Mouse (Mus musculus): ENCODE data around the gene Hhatl.

Gene Hhatl

GRCm38 (mm10) chr9:121791757-121792521 is at the start of gene Hhatl:
Gene Hhatl (minus strand): TSS chr9:121792507.
- no peak for DNase-seq (ENCODE audit: low spot score in 2 of 2)

DNA sequence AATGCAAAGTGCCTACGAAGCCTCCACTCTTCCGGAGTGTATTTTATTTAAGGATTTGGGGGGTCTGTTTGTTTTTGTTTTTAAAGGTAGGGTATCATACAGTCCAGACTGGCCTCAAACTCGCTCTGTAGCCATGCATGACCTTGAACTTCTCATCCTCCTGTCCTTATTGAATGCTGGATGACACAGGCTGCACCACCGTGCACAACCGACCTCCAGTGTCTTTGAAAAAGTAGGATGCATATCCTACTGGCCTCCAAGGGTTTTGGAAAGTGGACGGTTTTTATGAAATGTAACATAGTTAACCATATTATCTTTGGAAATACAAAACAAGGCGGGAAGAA is 47.3 kb upstream of the Hhatl start:
- DNase-seq (ENCODE audit: low spot score in 2 of 2), result no peak

DNA sequence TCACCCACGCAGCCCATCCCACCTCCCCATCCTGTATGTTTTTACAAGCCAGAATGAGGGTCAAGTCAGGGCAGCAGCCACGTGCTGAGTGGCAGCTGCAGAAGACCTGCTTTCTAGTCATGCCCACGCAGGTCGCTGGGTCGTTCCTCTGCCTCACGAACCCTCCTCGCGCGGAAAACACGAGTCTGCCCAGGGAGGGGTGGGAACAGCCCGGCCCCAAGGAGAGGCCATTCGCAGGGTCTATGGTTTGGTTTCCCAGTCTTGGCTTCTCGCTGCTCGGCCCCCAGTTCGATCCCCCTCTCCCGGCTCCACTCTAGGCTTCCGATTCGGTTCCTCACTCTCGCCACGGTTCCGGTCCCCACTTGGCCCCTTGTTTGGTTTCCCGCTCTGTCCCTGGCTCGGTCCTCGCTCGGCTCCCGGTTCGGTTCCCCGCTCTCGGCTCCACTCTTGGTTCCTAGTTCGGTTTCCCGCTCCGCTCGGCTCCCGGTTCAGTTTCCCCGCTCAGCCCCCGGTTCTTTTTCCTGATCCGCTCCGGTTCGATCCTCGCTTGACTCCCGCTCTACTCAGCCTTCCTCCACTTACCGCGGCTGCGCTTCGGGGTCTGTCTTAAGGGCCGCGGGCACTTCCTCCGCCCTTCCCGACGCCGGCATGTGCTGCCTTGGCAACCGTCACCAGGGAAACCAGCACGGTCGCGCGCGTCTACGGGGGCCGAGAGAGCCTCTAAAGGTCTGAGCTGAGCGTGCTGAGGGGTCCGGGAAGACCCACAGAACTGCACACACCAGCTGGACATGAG is 46.7 kb upstream of the Hhatl start, which contains the start of gene Ccdc13:
TSS of gene Ccdc13 (minus strand) at position 633 of the 793 bp plus-strand sequence.
- peak; percentile 62 to 68 for DNase-seq (ENCODE audit: low spot score in 2 of 2)

GRCm38 (mm10) chr9:121838008-121838407 is 45.7 kb upstream of the Hhatl start:
- DNase-seq (ENCODE audit: low spot score in 2 of 2), result no peak

DNA sequence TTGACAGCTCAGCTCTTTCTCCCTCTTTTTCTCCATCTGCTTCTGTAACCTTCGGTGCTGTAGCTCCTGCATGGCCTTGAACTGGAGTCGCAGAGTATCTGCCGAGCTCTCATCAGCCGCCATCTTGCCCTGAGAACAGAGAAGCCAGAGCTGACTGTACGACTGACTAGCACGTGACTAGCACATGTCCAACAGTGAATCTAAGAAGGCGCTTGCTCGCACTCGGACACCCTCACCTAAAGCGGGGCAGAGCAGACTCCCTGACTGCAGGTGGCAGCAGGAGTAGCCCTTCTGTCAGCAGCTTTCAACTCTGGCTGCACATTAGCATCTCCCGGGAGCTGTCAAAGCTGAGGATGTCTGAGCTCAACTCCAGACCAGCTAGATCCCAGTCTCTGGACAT is 41.5 kb upstream of the Hhatl start:
- no peak for DNase-seq (ENCODE audit: low spot score in 2 of 2)

DNA sequence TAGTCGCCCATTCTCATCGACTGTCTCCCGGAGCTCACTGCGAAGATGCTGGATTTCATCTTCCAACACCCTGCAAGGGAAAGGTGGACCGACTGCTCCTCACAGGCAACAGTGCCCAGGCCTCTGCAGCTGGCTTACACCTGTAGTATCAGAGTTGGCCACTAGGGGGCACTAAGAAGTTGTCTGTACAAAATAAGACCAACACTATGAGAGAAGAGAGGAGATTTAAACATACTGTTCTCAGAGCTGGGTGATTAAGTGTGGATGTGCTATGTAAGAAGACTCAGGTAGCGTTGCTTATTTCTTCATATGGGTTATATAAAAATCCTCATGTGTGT is 38.6 kb upstream of the Hhatl start:
- DNase-seq (ENCODE audit: low spot score in 2 of 2), result peak; percentile 58 to 61

GRCm38 (mm10) chr9:121830243-121830955 is 38.1 kb upstream of the Hhatl start:
- DNase-seq (ENCODE audit: low spot score in 2 of 2), result peak; percentile 13 to 18

- DNase-seq (ENCODE audit: low spot score in 2 of 2), result no peak
These were observed 37.1 kb upstream of the Hhatl start for GRCm38 (mm10) chr9:121829270-121829992.

DNA sequence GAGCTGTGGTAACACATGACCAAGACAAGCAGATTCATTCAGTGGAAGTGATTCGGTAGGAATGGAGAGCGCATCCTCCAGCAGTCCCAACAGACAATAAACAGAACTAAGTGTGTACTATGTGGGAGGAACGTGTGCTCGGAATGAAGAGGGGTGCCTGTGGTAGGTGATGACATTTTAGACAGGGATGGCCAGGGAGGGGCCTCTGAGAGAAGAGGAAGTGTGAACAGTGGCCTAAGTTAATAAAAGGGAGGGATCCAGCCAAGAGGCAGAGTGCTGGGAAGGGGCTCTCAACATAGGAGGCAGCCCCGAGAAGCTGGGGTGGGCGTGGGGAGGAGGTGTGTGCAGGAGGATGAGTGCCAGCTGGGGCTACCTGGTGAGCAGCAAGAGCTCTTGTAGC is 36.0 kb upstream of the Hhatl start:
- no peak for DNase-seq (ENCODE audit: low spot score in 2 of 2)

GRCm38 (mm10) chr9:121826356-121826755 is 34.0 kb upstream of the Hhatl start:
- no peak for DNase-seq (ENCODE audit: low spot score in 2 of 2)

GRCm38 (mm10) chr9:121823991-121824390 is 31.7 kb upstream of the Hhatl start:
- DNase-seq (ENCODE audit: low spot score in 2 of 2), result no peak

- DNase-seq (ENCODE audit: low spot score in 2 of 2), result no peak
These were observed 30.7 kb upstream of the Hhatl start for GRCm38 (mm10) chr9:121823051-121823450.

DNA sequence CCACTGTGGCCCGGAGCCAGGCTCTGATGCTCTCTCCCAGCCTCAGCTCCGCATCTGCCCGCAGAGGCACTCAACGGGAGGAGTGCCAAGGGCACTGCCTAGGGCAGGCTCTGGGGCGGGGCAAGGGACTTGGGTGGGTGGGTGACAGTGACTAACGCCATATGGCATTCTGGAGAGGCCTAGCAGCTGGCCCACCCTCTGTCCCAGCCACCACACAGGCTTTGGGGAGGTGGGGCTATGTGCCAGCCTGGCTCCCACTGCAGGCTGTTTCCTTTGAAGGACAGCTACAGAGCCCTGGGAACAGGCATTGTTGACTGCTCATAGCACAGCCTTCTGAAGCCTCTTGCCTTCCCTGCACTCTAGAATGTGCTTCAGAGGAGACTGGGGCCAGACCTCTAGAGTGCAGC is 30.3 kb upstream of the Hhatl start:
- DNase-seq (ENCODE audit: low spot score in 2 of 2), result no peak

GRCm38 (mm10) chr9:121820765-121821164 is 28.5 kb upstream of the Hhatl start:
- no peak for DNase-seq (ENCODE audit: low spot score in 2 of 2)

DNA sequence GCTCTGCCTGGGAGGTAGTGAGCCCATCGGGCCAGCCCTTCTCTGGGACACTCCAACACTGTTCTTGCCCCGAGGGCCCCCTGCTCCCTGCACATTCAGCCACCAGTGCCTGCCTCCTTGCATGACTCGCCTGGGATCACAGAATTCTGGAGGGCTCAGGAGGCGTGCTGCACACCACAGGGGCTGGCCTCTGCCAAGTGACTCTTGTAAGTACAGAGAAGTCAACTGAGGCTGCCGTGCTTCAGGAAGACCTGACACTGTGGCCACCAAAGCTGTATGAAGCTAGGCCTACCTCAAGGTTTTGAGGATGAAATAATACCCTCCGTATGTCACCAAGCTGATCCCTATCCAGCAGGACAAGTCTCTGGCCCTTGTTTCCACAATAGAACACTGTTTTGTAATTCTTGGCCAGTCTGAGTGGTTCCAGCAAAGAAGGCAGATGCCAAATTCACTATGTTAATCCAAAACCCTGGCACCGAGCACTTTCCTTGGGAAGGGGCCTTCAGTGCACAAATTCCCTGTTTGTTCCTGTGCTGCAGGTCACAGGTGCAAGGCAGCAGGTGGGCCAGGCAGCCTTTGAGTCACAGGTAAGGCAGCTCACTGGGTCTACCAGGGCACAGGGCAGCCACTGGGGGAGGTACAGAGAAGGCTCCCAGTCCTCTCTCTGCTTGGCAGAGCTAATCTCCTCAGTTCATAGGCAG is 27.6 kb upstream of the Hhatl start:
- no peak for DNase-seq (ENCODE audit: low spot score in 2 of 2)

- DNase-seq (ENCODE audit: low spot score in 2 of 2), result no peak
These were observed 26.9 kb upstream of the Hhatl start for GRCm38 (mm10) chr9:121819073-121819770.

DNA sequence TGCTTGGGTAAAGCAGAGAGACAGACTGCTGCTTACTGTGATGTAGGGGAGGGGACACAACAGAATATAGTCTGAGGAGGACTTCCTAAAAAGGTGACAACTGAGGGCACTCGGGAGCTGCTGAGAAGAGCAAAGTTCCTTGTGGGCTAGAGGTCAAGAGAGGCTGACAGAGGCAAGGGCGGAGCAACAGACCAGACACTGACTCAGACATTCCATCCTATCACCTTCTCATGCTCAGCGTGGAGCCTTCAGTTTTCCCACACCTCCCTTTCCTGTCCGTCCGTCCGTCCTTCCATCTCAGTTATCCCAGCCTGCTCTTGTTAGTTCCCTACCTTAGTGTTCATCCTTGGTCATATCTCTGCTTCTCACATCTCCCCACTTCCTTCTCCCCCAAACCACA is 22.9 kb upstream of the Hhatl start:
- DNase-seq (ENCODE audit: low spot score in 2 of 2), result no peak

DNA sequence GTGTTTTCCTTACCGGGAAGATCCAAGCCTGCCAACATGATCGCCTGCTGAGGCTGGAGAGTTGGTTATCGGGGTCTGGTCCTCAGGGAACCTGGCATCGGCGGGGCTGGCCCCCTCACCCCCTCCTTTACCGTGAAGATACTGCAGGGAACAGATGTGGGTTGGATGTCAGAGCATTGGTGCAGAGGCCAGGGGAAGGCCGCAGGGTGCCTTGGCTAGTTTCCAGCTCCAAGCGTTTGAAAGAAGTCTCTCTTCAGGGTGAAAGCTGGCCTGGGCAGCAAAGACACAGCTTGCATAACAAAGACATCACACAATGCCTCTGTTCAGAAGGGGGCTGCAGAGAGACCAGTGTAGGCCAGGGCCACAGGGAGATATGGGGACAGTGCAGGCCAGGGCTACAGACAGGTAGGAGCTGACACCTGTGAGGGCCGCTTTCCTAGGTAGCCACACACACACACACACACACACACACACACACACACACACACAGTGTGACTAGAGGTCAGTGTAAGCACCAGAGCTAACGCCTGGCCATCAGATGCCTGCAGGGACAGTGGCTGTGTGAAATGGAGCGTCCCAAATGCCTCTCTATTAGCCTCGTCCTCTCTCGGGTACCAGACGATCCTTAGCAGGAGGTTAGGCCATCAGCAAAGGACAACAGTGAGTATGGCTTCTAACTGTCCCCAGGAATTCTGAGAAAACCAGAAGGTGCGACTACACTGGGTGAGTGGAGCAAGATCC is 17.9 kb upstream of the Hhatl start:
- DNase-seq (ENCODE audit: low spot score in 2 of 2), result no peak

GRCm38 (mm10) chr9:121808511-121808910 is 16.2 kb upstream of the Hhatl start:
- DNase-seq (ENCODE audit: low spot score in 2 of 2), result no peak

GRCm38 (mm10) chr9:121807947-121808346 is 15.6 kb upstream of the Hhatl start:
- no peak for DNase-seq (ENCODE audit: low spot score in 2 of 2)
